Mouse (Mus musculus): ENCODE data around the gene Igdcc4.

Igdcc4 gene

GRCm38 (mm10) chr9:65157631-65158030 lies 56.3 kb downstream of the Igdcc4 start:
- DNase-seq (ENCODE audit: low spot score): no peak

- no peak for DNase-seq (ENCODE audit: low spot score)
Measured at GRCm38 (mm10) chr9:65161188-65161587, 59.9 kb downstream of the Igdcc4 start.

GRCm38 (mm10) chr9:65161881-65162280 lies 60.6 kb downstream of the Igdcc4 start:
- no peak for DNase-seq (ENCODE audit: low spot score)

- peak; percentile 40 for DNase-seq (ENCODE audit: low spot score)
Measured at GRCm38 (mm10) chr9:65162711-65163639, 61.7 kb downstream of the Igdcc4 start.

GRCm38 (mm10) chr9:65164870-65165269 lies 63.6 kb downstream of the Igdcc4 start:
- no peak for DNase-seq (ENCODE audit: low spot score)

- no peak for DNase-seq (ENCODE audit: low spot score)
Measured at GRCm38 (mm10) chr9:65166386-65166785, 65.1 kb downstream of the Igdcc4 start.

- DNase-seq (ENCODE audit: low spot score): no peak
Measured at GRCm38 (mm10) chr9:65168534-65168933, 67.2 kb downstream of the Igdcc4 start.

- no peak for DNase-seq (ENCODE audit: low spot score)
Measured at GRCm38 (mm10) chr9:65168952-65169351, 67.7 kb downstream of the Igdcc4 start.

- DNase-seq (ENCODE audit: low spot score): no peak
Measured at GRCm38 (mm10) chr9:65172654-65173053, 71.4 kb downstream of the Igdcc4 start.

- no peak for DNase-seq (ENCODE audit: low spot score)
Measured at GRCm38 (mm10) chr9:65175234-65175938, 74.1 kb downstream of the Igdcc4 start.

GRCm38 (mm10) chr9:65175939-65176871 lies 74.9 kb downstream of the Igdcc4 start:
- DNase-seq (ENCODE audit: low spot score): no peak

GRCm38 (mm10) chr9:65177497-65177896 lies 76.2 kb downstream of the Igdcc4 start:
- DNase-seq (ENCODE audit: low spot score): no peak

- DNase-seq (ENCODE audit: low spot score): no peak
Measured at GRCm38 (mm10) chr9:65177912-65178311, 76.6 kb downstream of the Igdcc4 start.

- DNase-seq (ENCODE audit: low spot score): peak; percentile 54
Measured at GRCm38 (mm10) chr9:65178336-65179213, 77.3 kb downstream of the Igdcc4 start.

- DNase-seq (ENCODE audit: low spot score): no peak
Measured at GRCm38 (mm10) chr9:65179817-65180624, 78.7 kb downstream of the Igdcc4 start.
